Mouse (Mus musculus) hindbrain, embryonic 15.5 days (tissue): ENCODE measurements around the gene Trim54. TPM values are rescaled to one million over a fixed set of nuclear protein-coding genes. Genes with fewer than 3 reads are reported as not detected.
A peak's percentile ranks its signal among the peaks of the same experiment; 100 is the strongest.

Source experiments
- ATAC-seq: fragments of 200-750 bp; cut with Nextera tagmentation; 2 replicates; pipeline ENCODE4 v1.8.0; 2017; ENCODE audit warnings: low read depth, moderate number of reproducible peaks, moderate TSS enrichment; ENCODE audit not compliant: low FRiP score
- H3K27ac ChIP-seq: fragments of 300-500 bp; sonication (generic); replicated peaks from 2 replicates; pipeline ENCODE4 v1.5.1; 2015; ENCODE audit warnings: mild to moderate bottlenecking, inconsistent platforms
- H3K27me3 ChIP-seq: fragments of 300-500 bp; sonication (generic); 2 replicates; pipeline ENCODE4 v1.6.1; 2015; ENCODE audit warnings: control low read depth, inconsistent platforms
- H3K36me3 ChIP-seq: fragments of 300-500 bp; sonication (generic); 2 replicates; pipeline ENCODE4 v1.6.1; 2015; ENCODE audit warnings: control low read depth, inconsistent platforms
- H3K4me1 ChIP-seq: fragments of 300-500 bp; sonication (generic); replicated peaks from 2 replicates; pipeline ENCODE4 v1.6.1; 2015; ENCODE audit warnings: control low read depth, inconsistent platforms
- H3K4me2 ChIP-seq: fragments of 300-500 bp; sonication (generic); 2 replicates; pipeline ENCODE4 v1.6.1; 2015; ENCODE audit warnings: moderate library complexity, mild to moderate bottlenecking, inconsistent platforms
- H3K4me3 ChIP-seq: fragments of 300-500 bp; sonication (generic); 2 replicates; pipeline ENCODE4 v1.5.1; 2015; ENCODE audit warnings: mild to moderate bottlenecking, inconsistent platforms
- H3K9ac ChIP-seq: fragments of 300-500 bp; sonication (generic); 2 replicates; pipeline ENCODE4 v1.6.1; 2015; ENCODE audit warnings: inconsistent platforms
- H3K9me3 ChIP-seq: fragments of 300-500 bp; sonication (generic); 2 replicates; pipeline ENCODE4 v1.6.1; 2016; ENCODE audit warnings: control low read depth, inconsistent platforms
- WGBS: fragments of 180-500 bp; shearing (Covaris S2); methylation state at CpG from one replicate; pipeline ENCODE4 v1.1.7; 2015; 5-methylcytosine and 5-hydroxymethylcytosine counted together
- polyA plus RNA-seq: library from polyadenylated mRNA; unstranded; fragments of >200 nt; fragmentation: Nextera tagmentation; extraction: Ambion mirVana; gene quantifications from 2 replicates; pipeline ENCODE4 v1.2.1, GENCODE M21; 2015

Gene Trim54
- polyA plus RNA-seq, 1 experiment from 2014 or later = not detected

GRCm38 (mm10) chr5:31154152-31154553 lies 37.6 kb downstream of the Trim54 start, which contains the start of gene Mpv17:
Mpv17 (minus strand) TSS chr5:31154251.
- H3K27me3 ChIP-seq = no peaks in the 10 kb centered on the region
- WGBS = under 1% methylated on average over 19 of the region's 19 CpGs
- no peaks in the 10 kb centered on the region for H3K9me3 ChIP-seq
- H3K9ac ChIP-seq = peak within 1 kb of the TSS; percentile 70
- H3K27ac ChIP-seq = peak within 1 kb of the TSS; percentile 70
- peak within 1 kb of the TSS; percentile 68 for H3K4me3 ChIP-seq
- H3K4me2 ChIP-seq = peak within 1 kb of the TSS; percentile 66
- peaks cover 16% of the 10 kb centered on the region for H3K4me1 ChIP-seq
- peak; percentile 96 for ATAC-seq
- peaks cover 31% of the 10 kb centered on the region for H3K36me3 ChIP-seq

DNA sequence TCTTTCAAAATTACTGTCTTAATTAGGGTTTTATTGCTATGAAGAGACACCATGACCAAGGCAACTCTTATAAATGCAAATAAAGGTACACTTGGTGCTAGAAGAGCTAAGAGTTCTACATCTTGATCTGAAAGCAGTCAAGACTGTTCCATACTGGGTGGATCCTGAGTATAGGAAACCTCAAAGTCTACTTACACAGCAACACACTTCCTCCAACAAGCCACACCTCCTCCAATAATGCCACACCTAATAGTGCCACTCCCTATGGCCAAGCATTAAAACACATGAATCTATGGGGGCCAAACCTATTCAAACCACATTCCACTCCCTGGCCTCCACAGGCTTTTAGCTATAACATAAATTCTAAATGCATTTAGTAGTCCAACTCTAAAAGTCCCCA lies 46.0 kb downstream of the Trim54 start:
- no peak overlapping the region for H3K4me3 ChIP-seq
- no peaks in the 10 kb centered on the region for H3K27me3 ChIP-seq
- peaks cover 90% of the 10 kb centered on the region for H3K36me3 ChIP-seq
- no peak for ATAC-seq
- no peaks in the 10 kb centered on the region for H3K4me1 ChIP-seq
- H3K9ac ChIP-seq = no peak overlapping the region
- no peak overlapping the region for H3K4me2 ChIP-seq
- no peak overlapping the region for H3K27ac ChIP-seq
- H3K9me3 ChIP-seq = no peaks in the 10 kb centered on the region

DNA sequence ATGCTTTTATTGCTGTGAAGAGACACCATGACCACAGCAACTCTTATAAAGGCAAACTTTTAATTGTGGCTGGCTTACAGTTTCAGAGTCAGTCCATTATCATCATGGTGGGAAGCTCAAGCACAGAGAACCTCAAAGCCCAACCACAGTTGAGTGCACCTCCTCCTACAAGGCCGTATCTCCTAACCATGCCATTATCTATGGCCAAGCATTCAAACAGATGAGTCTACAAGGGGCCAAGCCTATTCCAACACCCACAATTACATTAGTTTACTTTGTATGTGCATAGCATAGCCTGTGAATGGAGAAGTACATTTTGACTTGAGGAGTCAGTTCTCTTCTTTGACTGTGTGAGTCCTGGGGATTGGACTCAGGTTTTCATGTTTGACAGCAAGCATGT lies 48.4 kb downstream of the Trim54 start:
- H3K4me3 ChIP-seq = no peak overlapping the region
- ATAC-seq = no peak
- H3K4me1 ChIP-seq = no peaks in the 10 kb centered on the region
- 87% methylated on average over 1 of the region's 1 CpGs for WGBS
- H3K27ac ChIP-seq = no peak overlapping the region
- H3K9me3 ChIP-seq = no peaks in the 10 kb centered on the region
- H3K9ac ChIP-seq = no peak overlapping the region
- no peaks in the 10 kb centered on the region for H3K27me3 ChIP-seq
- H3K36me3 ChIP-seq = peaks cover 89% of the 10 kb centered on the region
- H3K4me2 ChIP-seq = no peak overlapping the region

GRCm38 (mm10) chr5:31168630-31169029 lies 52.1 kb downstream of the Trim54 start:
- Histone ChIP-seq H3K27me3 (no peaks in the 10 kb centered on the region), H3K27ac (no peak overlapping the region), H3K4me1 (no peaks in the 10 kb centered on the region), H3K9me3 (no peaks in the 10 kb centered on the region), H3K4me2 (no peak overlapping the region), H3K4me3 (no peak overlapping the region), H3K9ac (no peak overlapping the region), H3K36me3 (peaks cover 92% of the 10 kb centered on the region)
- no peak for ATAC-seq
- 91% methylated on average over 4 of the region's 4 CpGs for WGBS

- WGBS = 0% methylated on average over 25 of the region's 25 CpGs
- H3K36me3 ChIP-seq = peaks cover 9% of the 10 kb centered on the region
- ATAC-seq = peak; percentile 79
- peaks cover 31% of the 10 kb centered on the region for H3K4me1 ChIP-seq
- H3K9ac ChIP-seq = peak overlapping the region; percentile 81
- peak overlapping the region; percentile 88 for H3K4me2 ChIP-seq
- H3K27ac ChIP-seq = peak overlapping the region; percentile 95
- no peaks in the 10 kb centered on the region for H3K9me3 ChIP-seq
- H3K4me3 ChIP-seq = peak overlapping the region; percentile 90
- no peaks in the 10 kb centered on the region for H3K27me3 ChIP-seq
Measured at GRCm38 (mm10) chr5:31179301-31179765, 62.8 kb downstream of the Trim54 start.

- under 1% methylated on average over 59 of the region's 59 CpGs for WGBS
- peak within 1 kb of the TSS; percentile 88 for H3K4me2 ChIP-seq
- peak within 1 kb of the TSS; percentile 81 for H3K9ac ChIP-seq
- peaks cover 4% of the 10 kb centered on the region for H3K36me3 ChIP-seq
- peaks cover 31% of the 10 kb centered on the region for H3K4me1 ChIP-seq
- ATAC-seq = peak; percentile 98
- H3K4me3 ChIP-seq = peak within 1 kb of the TSS; percentile 90
- H3K27me3 ChIP-seq = no peaks in the 10 kb centered on the region
- no peaks in the 10 kb centered on the region for H3K9me3 ChIP-seq
- peak within 1 kb of the TSS; percentile 95 for H3K27ac ChIP-seq
Measured at GRCm38 (mm10) chr5:31179766-31180630, 63.5 kb downstream of the Trim54 start, which contains the start of the genes Gm29609 and Gtf3c2. Gm29609 (minus strand) TSS chr5:31179911. Gtf3c2 (minus strand) TSS chr5:31180144.

- Histone ChIP-seq H3K27ac (no peak overlapping the region), H3K9ac (no peak overlapping the region), H3K4me1 (peaks cover 31% of the 10 kb centered on the region), H3K4me2 (peak overlapping the region; percentile 88; the same call in 1 of the 2 replicates), H3K36me3 (no peaks in the 10 kb centered on the region; the same call in 1 of the 2 replicates), H3K4me3 (no peak overlapping the region), H3K9me3 (no peaks in the 10 kb centered on the region), H3K27me3 (no peaks in the 10 kb centered on the region)
- no peak for ATAC-seq
- 95% methylated on average over 9 of the region's 9 CpGs for WGBS
Measured at GRCm38 (mm10) chr5:31181183-31181770, 64.8 kb downstream of the Trim54 start.

DNA sequence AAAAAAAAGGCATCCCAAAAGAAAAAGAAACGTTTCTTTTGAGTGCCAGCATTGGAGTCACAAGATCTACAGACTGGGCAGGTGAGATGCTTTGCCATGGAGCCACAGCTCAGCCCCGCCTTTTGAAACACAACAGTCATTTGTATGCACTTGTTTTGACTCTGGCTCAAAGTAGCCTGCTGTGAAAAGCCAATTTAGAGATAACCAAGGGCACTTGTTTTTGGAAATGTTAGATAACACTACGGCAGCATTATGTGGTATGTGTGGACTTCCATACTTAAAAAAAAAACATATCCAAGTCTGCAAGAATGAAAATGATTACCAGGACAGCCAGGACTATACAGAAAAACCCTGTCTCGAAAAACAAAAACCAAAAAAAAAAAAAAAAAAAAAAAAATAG lies 67.2 kb downstream of the Trim54 start:
- ATAC-seq = no peak
- peaks cover 19% of the 10 kb centered on the region for H3K36me3 ChIP-seq
- H3K27me3 ChIP-seq = no peaks in the 10 kb centered on the region
- 67% methylated on average over 4 of the region's 4 CpGs for WGBS
- H3K4me3 ChIP-seq = no peak overlapping the region
- H3K27ac ChIP-seq = no peak overlapping the region
- peaks cover 13% of the 10 kb centered on the region for H3K4me1 ChIP-seq
- H3K9ac ChIP-seq = no peak overlapping the region
- H3K9me3 ChIP-seq = no peaks in the 10 kb centered on the region
- no peak overlapping the region for H3K4me2 ChIP-seq

Other genes with a start within 250 kb of the Trim54 start
- gene Tmem214, start 248.7 kb upstream of the Trim54 start, polyA plus RNA-seq = 65.3 and 67.7 TPM in 2 replicates
- gene Agbl5, start 228.0 kb upstream of the Trim54 start, polyA plus RNA-seq = 20.6 and 25.7 TPM in 2 replicates
- 242 and 266 TPM in 2 replicates for gene Ost4, start 208.9 kb upstream of the Trim54 start, polyA plus RNA-seq
- 17.0 and 17.5 TPM in 2 replicates for gene Emilin1, start 203.3 kb upstream of the Trim54 start, polyA plus RNA-seq
- 9.9 and 10.7 TPM in 2 replicates for gene Khk, start 195.3 kb upstream of the Trim54 start, polyA plus RNA-seq
- gene Cgref1, start 171.1 kb upstream of the Trim54 start, polyA plus RNA-seq = 67.3 and 68.4 TPM in 2 replicates
- 103 and 124 TPM in 2 replicates for gene Preb, start 156.4 kb upstream of the Trim54 start, polyA plus RNA-seq
- not detected in 2 replicates for gene Tcf23, start 148.1 kb upstream of the Trim54 start, polyA plus RNA-seq
- gene Atraid, start 68.4 kb upstream of the Trim54 start, polyA plus RNA-seq = 161 and 176 TPM in 2 replicates
- gene Slc5a6, start 67.8 kb upstream of the Trim54 start, polyA plus RNA-seq = 26.1 and 26.3 TPM in 2 replicates
- 15.7 and 16.9 TPM in 2 replicates for gene Cad, start 61.9 kb upstream of the Trim54 start, polyA plus RNA-seq
- gene Dnajc5g, start 10.4 kb upstream of the Trim54 start, polyA plus RNA-seq = not detected in 2 replicates
- 36.2 and 46.7 TPM in 2 replicates for gene Slc30a3, start 8.5 kb upstream of the Trim54 start, polyA plus RNA-seq
- not detected in 2 replicates for gene Ucn, start 22.1 kb downstream of the Trim54 start, polyA plus RNA-seq
- gene Mpv17, start 37.5 kb downstream of the Trim54 start, polyA plus RNA-seq = 54.0 and 60.1 TPM in 2 replicates
- gene Gm29609, start 63.2 kb downstream of the Trim54 start, polyA plus RNA-seq = 1.6 and 2.7 TPM in 2 replicates
- gene Gtf3c2, start 63.4 kb downstream of the Trim54 start, polyA plus RNA-seq = 62.9 and 67.1 TPM in 2 replicates
- 115 and 118 TPM in 2 replicates for gene Snx17, start 76.5 kb downstream of the Trim54 start, polyA plus RNA-seq
- gene Eif2b4, start 76.7 kb downstream of the Trim54 start, polyA plus RNA-seq = 76.1 and 86.9 TPM in 2 replicates
- gene Zfp513, start 85.6 kb downstream of the Trim54 start, polyA plus RNA-seq = 16.2 and 17.4 TPM in 2 replicates
- gene Ppm1g, start 104.0 kb downstream of the Trim54 start, polyA plus RNA-seq = 171 and 182 TPM in 2 replicates
- gene Nrbp1, start 124.2 kb downstream of the Trim54 start, polyA plus RNA-seq = 163 and 171 TPM in 2 replicates
- 0.63 and 1.4 TPM in 2 replicates for gene Gm9970, start 124.5 kb downstream of the Trim54 start, polyA plus RNA-seq
- 2.6 and 3.6 TPM in 2 replicates for gene Krtcap3, start 135.0 kb downstream of the Trim54 start, polyA plus RNA-seq
- gene Ift172, start 174.4 kb downstream of the Trim54 start, polyA plus RNA-seq = 31.5 and 40.0 TPM in 2 replicates
- gene Fndc4, start 179.4 kb downstream of the Trim54 start, polyA plus RNA-seq = 103 and 114 TPM in 2 replicates
- gene Gckr, start 180.7 kb downstream of the Trim54 start, polyA plus RNA-seq = 0.19 and 0.24 TPM in 2 replicates